Mouse (Mus musculus): Measurements from ENCODE around the gene Faim2. TPM values are rescaled to one million over a fixed set of nuclear protein-coding genes. Genes with fewer than 3 reads are reported as not detected.

Gene Faim2
- total RNA-seq (2021): under 1 TPM; 0.14 to 0.16 TPM
- long read RNA-seq, experiment 1: 0 reads
- long read RNA-seq, experiment 2: 0 reads

GRCm38 (mm10) chr15:99527629-99528353 lies at the start of gene Faim2:
Gene Faim2, minus strand, starts transcription at chr15:99528165.
- intact Hi-C loops (cut with DNase I; ENCODE audit: low total_unique reads): no loop called here
- DNase-seq: no peak

GRCm38 (mm10) chr15:99569123-99569522 lies 41.2 kb upstream of the Faim2 start:
- DNase-seq: no peak
- intact Hi-C loops (cut with DNase I; ENCODE audit: low total_unique reads): no loop called here

- intact Hi-C loops (cut with DNase I; ENCODE audit: low total_unique reads): no loop called here
- no peak for DNase-seq
Measured at GRCm38 (mm10) chr15:99568682-99569081, 40.7 kb upstream of the Faim2 start.

GRCm38 (mm10) chr15:99567371-99567770 lies 39.4 kb upstream of the Faim2 start:
- intact Hi-C loops (cut with DNase I; ENCODE audit: low total_unique reads): no loop called here
- no peak for DNase-seq

GRCm38 (mm10) chr15:99560246-99560645 lies 32.3 kb upstream of the Faim2 start:
- intact Hi-C loops (cut with DNase I; ENCODE audit: low total_unique reads): no loop called here
- DNase-seq: no peak

- intact Hi-C loops (cut with DNase I; ENCODE audit: low total_unique reads): no loop called here
Measured at GRCm38 (mm10) chr15:99558947-99559346, 31.0 kb upstream of the Faim2 start.

GRCm38 (mm10) chr15:99553767-99554166 lies 25.8 kb upstream of the Faim2 start:
- no peak for DNase-seq
- intact Hi-C loops (cut with DNase I; ENCODE audit: low total_unique reads): no loop called here

More at GRCm38 (mm10) chr15:99558947-99559346, 31.0 kb upstream of the Faim2 start:
- DNase-seq: no peak

GRCm38 (mm10) chr15:99549901-99550300 lies 21.9 kb upstream of the Faim2 start:
- DNase-seq: no peak
- intact Hi-C loops (cut with DNase I; ENCODE audit: low total_unique reads): no loop called here

GRCm38 (mm10) chr15:99547732-99548131 lies 19.8 kb upstream of the Faim2 start:
- intact Hi-C loops (cut with DNase I; ENCODE audit: low total_unique reads): no loop called here
- no peak for DNase-seq

GRCm38 (mm10) chr15:99546596-99546995 lies 18.6 kb upstream of the Faim2 start:
- intact Hi-C loops (cut with DNase I; ENCODE audit: low total_unique reads): no loop called here
- peak; percentile 24 for DNase-seq

GRCm38 (mm10) chr15:99544047-99544446 lies 16.1 kb upstream of the Faim2 start:
- intact Hi-C loops (cut with DNase I; ENCODE audit: low total_unique reads): no loop called here
- DNase-seq: no peak

GRCm38 (mm10) chr15:99539891-99540290 lies 11.9 kb upstream of the Faim2 start:
- intact Hi-C loops (cut with DNase I; ENCODE audit: low total_unique reads): no loop called here
- no peak for DNase-seq

GRCm38 (mm10) chr15:99536889-99537862 lies 9.2 kb upstream of the Faim2 start:
- DNase-seq: no peak
- intact Hi-C loops (cut with DNase I; ENCODE audit: low total_unique reads): no loop called here

- intact Hi-C loops (cut with DNase I; ENCODE audit: low total_unique reads): no loop called here
- no peak for DNase-seq
Measured at GRCm38 (mm10) chr15:99532023-99532422, 4.1 kb upstream of the Faim2 start.

- intact Hi-C loops (cut with DNase I; ENCODE audit: low total_unique reads): no loop called here
- DNase-seq: no peak
Measured at GRCm38 (mm10) chr15:99531146-99531545, 3.2 kb upstream of the Faim2 start.

- intact Hi-C loops (cut with DNase I; ENCODE audit: low total_unique reads): no loop called here
- no peak for DNase-seq
Measured at GRCm38 (mm10) chr15:99526681-99527080, 1.3 kb downstream of the Faim2 start.

- no peak for DNase-seq
- intact Hi-C loops (cut with DNase I; ENCODE audit: low total_unique reads): no loop called here
Measured at GRCm38 (mm10) chr15:99520306-99520705, 7.7 kb downstream of the Faim2 start.

- DNase-seq: no peak
- intact Hi-C loops (cut with DNase I; ENCODE audit: low total_unique reads): no loop called here
Measured at GRCm38 (mm10) chr15:99519626-99520025, 8.3 kb downstream of the Faim2 start.

GRCm38 (mm10) chr15:99517715-99518114 lies 10.2 kb downstream of the Faim2 start:
- intact Hi-C loops (cut with DNase I; ENCODE audit: low total_unique reads): no loop called here
- DNase-seq: no peak

- no peak for DNase-seq
Measured at GRCm38 (mm10) chr15:99516715-99517114, 11.2 kb downstream of the Faim2 start.

More at GRCm38 (mm10) chr15:99516715-99517114, 11.2 kb downstream of the Faim2 start:
- intact Hi-C loops (cut with DNase I; ENCODE audit: low total_unique reads): no loop called here

Data from gastrocnemius, postnatal 14 days (tissue).